Mouse (Mus musculus) ES-Bruce4 (cell line): ENCODE data around the gene H1foo. TPM values are rescaled to one million over a fixed set of nuclear protein-coding genes. Genes with fewer than 3 reads are reported as not detected.

ENCODE experiments used
- H3K27ac ChIP-seq: 2 replicates; pipeline ENCODE4 v1.5.1; 2012; ENCODE audit warnings: low read length, inconsistent platforms; ENCODE audit not compliant: insufficient read depth
- H3K27me3 ChIP-seq: 2 replicates; pipeline ENCODE4 v1.6.1; 2012; ENCODE audit warnings: mild to moderate bottlenecking, low read length, inconsistent platforms; ENCODE audit not compliant: control insufficient read depth, poor library complexity, insufficient read depth, severe bottlenecking
- H3K36me3 ChIP-seq: 2 replicates; pipeline ENCODE4 v1.6.1; 2012; ENCODE audit warnings: inconsistent platforms, mild to moderate bottlenecking, low read length, moderate library complexity; ENCODE audit not compliant: control insufficient read depth, poor library complexity, insufficient read depth, severe bottlenecking
- H3K4me1 ChIP-seq: one replicate; pipeline ENCODE4 v1.8.1; 2011; ENCODE audit warnings: low read length; ENCODE audit not compliant: control insufficient read depth, insufficient read depth
- H3K4me3 ChIP-seq: 2 replicates; pipeline ENCODE4 v1.5.1; 2011; ENCODE audit warnings: low read depth, mild to moderate bottlenecking, low read length
- H3K9ac ChIP-seq: 2 replicates; pipeline ENCODE4 v1.6.1; 2012; ENCODE audit warnings: low read depth, mild to moderate bottlenecking, inconsistent platforms; ENCODE audit not compliant: poor library complexity, severe bottlenecking
- H3K9me3 ChIP-seq: replicated peaks from 2 replicates; pipeline ENCODE4 v1.6.1; 2012; ENCODE audit warnings: mild to moderate bottlenecking, low read length, inconsistent platforms; ENCODE audit not compliant: control insufficient read depth, poor library complexity, insufficient read depth, severe bottlenecking
- CTCF ChIP-seq: IDR thresholded peaks from one replicate; pipeline ENCODE4 v1.8.1; 2011; ENCODE audit warnings: low read depth, low read length
- EP300 ChIP-seq: IDR thresholded peaks from 2 replicates; pipeline ENCODE4 v1.6.1; 2011; ENCODE audit warnings: low read depth, low read length; ENCODE audit not compliant: insufficient read depth
- POLR2A ChIP-seq: IDR thresholded peaks from one replicate; pipeline ENCODE4 v1.8.1; 2011; ENCODE audit warnings: low read length; ENCODE audit not compliant: insufficient read depth
- polyA plus RNA-seq: library from polyadenylated mRNA; stranded (reverse); fragments of >200 nt; gene quantifications from 2 replicates; pipeline ENCODE4 v1.2.4, GENCODE M21; 2011; ENCODE audit warnings: low read depth; ENCODE audit not compliant: missing spikeins, insufficient read depth, insufficient read length

The H1foo gene
- polyA plus RNA-seq, 1 experiment: not detected

DNA sequence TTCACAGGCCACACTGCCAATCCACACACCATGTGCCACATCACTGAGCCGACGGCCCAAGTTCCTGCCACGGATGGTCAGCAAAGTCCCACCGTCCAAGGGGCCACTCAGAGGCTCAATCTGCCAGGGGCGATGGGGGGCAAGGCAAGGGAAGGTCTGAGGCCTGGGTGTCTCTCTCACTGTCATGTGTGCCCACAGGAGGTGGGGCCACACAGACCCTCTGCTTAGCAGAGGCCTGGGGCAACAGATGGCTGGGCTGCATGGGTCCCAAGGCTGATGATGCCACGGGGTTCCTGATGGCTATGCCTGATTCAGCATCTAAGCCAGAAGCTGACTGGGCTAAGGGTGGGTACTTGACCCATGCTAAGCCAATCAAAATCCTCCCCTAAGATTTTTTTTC is 24.0 kb downstream of the H1foo start:
- Histone ChIP-seq H3K9me3 (no peaks in the 10 kb centered on the region), H3K9ac (no peak overlapping the region), H3K4me1 (no peaks in the 10 kb centered on the region), H3K36me3 (no peaks in the 10 kb centered on the region), H3K27ac (no peak overlapping the region), H3K4me3 (no peak overlapping the region), H3K27me3 (no peaks in the 10 kb centered on the region)
- TF ChIP-seq CTCF (no peak), POLR2A (no peak), EP300 (no peak)

DNA sequence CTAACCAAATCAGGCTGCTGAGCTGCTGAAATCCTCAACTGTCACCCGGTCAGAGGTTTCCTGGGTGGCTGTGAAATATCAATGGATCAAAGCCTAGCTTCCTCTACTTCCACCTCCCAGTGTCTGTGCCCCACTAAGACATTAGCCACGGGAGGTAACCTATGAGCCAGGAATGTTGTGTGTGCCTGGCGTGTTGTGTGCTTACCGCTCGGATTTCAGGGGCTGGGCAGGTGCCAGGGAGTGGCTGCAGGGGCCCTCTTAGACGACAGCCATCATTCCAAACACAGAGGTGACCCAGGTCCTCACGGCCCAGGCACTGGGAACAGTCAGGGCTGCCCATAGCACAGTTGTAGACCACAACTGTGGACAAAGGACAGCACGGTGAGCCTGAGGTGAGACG is 24.4 kb downstream of the H1foo start:
- no peak overlapping the region for H3K27ac ChIP-seq
- H3K9ac ChIP-seq: no peak overlapping the region

GRCm38 (mm10) chr6:115969952-115970351 is 25.2 kb downstream of the H1foo start:
- Histone ChIP-seq H3K4me1 (no peaks in the 10 kb centered on the region), H3K27ac (no peak overlapping the region), H3K27me3 (no peaks in the 10 kb centered on the region), H3K9ac (no peak overlapping the region), H3K9me3 (no peaks in the 10 kb centered on the region), H3K36me3 (no peaks in the 10 kb centered on the region), H3K4me3 (no peak overlapping the region)
- TF ChIP-seq CTCF (no peak), EP300 (no peak), POLR2A (no peak)

More for the DNA sequence above, 24.4 kb downstream of the H1foo start:
- TF ChIP-seq POLR2A (no peak), CTCF (no peak), EP300 (no peak)
- no peaks in the 10 kb centered on the region for H3K27me3 ChIP-seq
- H3K4me3 ChIP-seq: no peak overlapping the region
- no peaks in the 10 kb centered on the region for H3K36me3 ChIP-seq
- no peaks in the 10 kb centered on the region for H3K4me1 ChIP-seq
- H3K9me3 ChIP-seq: no peaks in the 10 kb centered on the region

- no peaks in the 10 kb centered on the region for H3K36me3 ChIP-seq
Measured at GRCm38 (mm10) chr6:115971273-115972060, 26.7 kb downstream of the H1foo start.

GRCm38 (mm10) chr6:115972083-115972764 is 27.5 kb downstream of the H1foo start:
- no peaks in the 10 kb centered on the region for H3K9me3 ChIP-seq
- H3K36me3 ChIP-seq: no peaks in the 10 kb centered on the region
- no peak overlapping the region for H3K27ac ChIP-seq
- TF ChIP-seq POLR2A (no peak), EP300 (no peak), CTCF (no peak)
- H3K27me3 ChIP-seq: no peaks in the 10 kb centered on the region
- H3K4me1 ChIP-seq: no peaks in the 10 kb centered on the region
- H3K9ac ChIP-seq: no peak overlapping the region
- H3K4me3 ChIP-seq: no peak overlapping the region

More at GRCm38 (mm10) chr6:115971273-115972060, 26.7 kb downstream of the H1foo start:
- Histone ChIP-seq H3K4me3 (no peak overlapping the region), H3K27me3 (no peaks in the 10 kb centered on the region), H3K9ac (no peak overlapping the region), H3K27ac (no peak overlapping the region), H3K4me1 (no peaks in the 10 kb centered on the region), H3K9me3 (no peaks in the 10 kb centered on the region)
- TF ChIP-seq CTCF: no peak
- no peak for TF ChIP-seq POLR2A
- TF ChIP-seq EP300: no peak
